21 mouse cellular contexts compared by ENCODE assay signal in the genomic region with DNA sequence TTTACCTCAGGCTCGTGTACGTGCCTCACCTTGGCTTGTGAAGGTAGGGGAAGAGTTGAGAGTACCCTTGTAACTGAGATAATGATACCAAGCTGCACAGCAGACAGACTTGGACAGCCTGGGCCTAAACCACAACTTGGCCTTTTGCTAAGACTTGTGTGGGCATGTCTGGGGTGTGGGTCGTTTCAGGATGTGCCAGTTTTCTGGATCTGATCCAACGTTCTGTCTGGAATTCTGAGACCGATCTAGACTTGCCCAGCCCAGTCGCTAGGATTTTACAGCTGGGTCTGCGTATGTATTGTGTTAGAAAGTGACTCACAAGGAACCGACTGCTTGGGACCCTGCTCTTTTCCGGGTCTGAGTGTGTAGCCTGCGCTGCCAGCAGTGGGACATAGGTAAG. TPM values are rescaled to one million over a fixed set of nuclear protein-coding genes. Genes with fewer than 3 reads are reported as not detected.
DNase-seq lines count a peak whose midpoint lies in the region; ATAC-seq lines count a peak whose summit lies in the region.
"Had no signal": no experiment of that assay in that cellular context is flagged by ENCODE, and none has a peak within 500 bp of the region (broad histone marks: within the 10 kb centered on the region; RNA-seq: fewer than 3 reads in every experiment).

No protein-coding gene starts in this region.

- 0 out of 2 replicates have a peak overlapping the region, but pooled peaks have one; percentile 6 for H3K27ac ChIP-seq in limb, embryonic 13.5 days
- no peak overlapping the region for H3K27ac ChIP-seq in limb, embryonic 10.5 days
- peak overlapping the region; percentile 51 for H3K27ac ChIP-seq in embryonic facial prominence, embryonic 15.5 days (replicated peaks)
- peak overlapping the region; percentile 16; the same call in 1 of the 2 replicates for H3K27ac ChIP-seq in stomach, embryonic 15.5 days
- H3K27ac ChIP-seq in hindbrain, embryonic 16.5 days (ENCODE audit: low read depth, low read length), result no peak overlapping the region
- H3K27ac ChIP-seq: forebrain, embryonic 12.5 days; heart, embryonic 10.5 days; limb, embryonic 12.5 days; midbrain, embryonic 10.5 days; neural tube, embryonic 12.5 days had no signal

- H3K9me3 ChIP-seq in limb, embryonic 13.5 days, result no peaks in the 10 kb centered on the region
- H3K9me3 ChIP-seq in limb, embryonic 10.5 days (replicated peaks), result no peaks in the 10 kb centered on the region
- H3K9me3 ChIP-seq in embryonic facial prominence, embryonic 15.5 days (replicated peaks), result no peaks in the 10 kb centered on the region
- H3K9me3 ChIP-seq in stomach, embryonic 15.5 days, result no peaks in the 10 kb centered on the region
- H3K9me3 ChIP-seq in hindbrain, embryonic 16.5 days (ENCODE audit: control insufficient read depth, low read length), result no peaks in the 10 kb centered on the region
- H3K9me3 ChIP-seq: forebrain, embryonic 12.5 days; heart, embryonic 10.5 days; limb, embryonic 12.5 days; midbrain, embryonic 10.5 days; neural tube, embryonic 12.5 days had no signal

- H3K36me3 ChIP-seq in limb, embryonic 13.5 days, result peaks cover 78% of the 10 kb centered on the region
- H3K36me3 ChIP-seq in limb, embryonic 10.5 days, result peaks cover 95% of the 10 kb centered on the region
- H3K36me3 ChIP-seq in embryonic facial prominence, embryonic 15.5 days, result peaks cover 49% of the 10 kb centered on the region
- peaks cover 40% of the 10 kb centered on the region for H3K36me3 ChIP-seq in stomach, embryonic 15.5 days
- H3K36me3 ChIP-seq in hindbrain, embryonic 16.5 days (ENCODE audit: control insufficient read depth, insufficient read depth, low read length), result peaks cover 26% of the 10 kb centered on the region

- no peaks in the 10 kb centered on the region for H3K27me3 ChIP-seq in limb, embryonic 13.5 days
- H3K27me3 ChIP-seq in limb, embryonic 10.5 days (ENCODE audit: low read depth, poor library complexity, severe bottlenecking), result no peaks in the 10 kb centered on the region
- H3K27me3 ChIP-seq in embryonic facial prominence, embryonic 15.5 days, result no peaks in the 10 kb centered on the region
- no peaks in the 10 kb centered on the region for H3K27me3 ChIP-seq in stomach, embryonic 15.5 days (replicated peaks)
- H3K27me3 ChIP-seq in hindbrain, embryonic 16.5 days (replicated peaks; ENCODE audit: control insufficient read depth, insufficient read depth, low read length), result no peaks in the 10 kb centered on the region
- H3K27me3 ChIP-seq: forebrain, embryonic 12.5 days; limb, embryonic 12.5 days; neural tube, embryonic 12.5 days had no signal

- no peak for ATAC-seq in limb, embryonic 13.5 days (ENCODE audit: low FRiP score, low read depth)
- ATAC-seq in embryonic facial prominence, embryonic 15.5 days (ENCODE audit: insufficient number of reproducible peaks, low FRiP score, low TSS enrichment, low read depth), result no peak
- ATAC-seq in stomach, embryonic 15.5 days (ENCODE audit: insufficient read depth, low FRiP score, low read depth), result no peak; the same call in 1 of the 2 replicates
- no peak for ATAC-seq in hindbrain, embryonic 16.5 days

- H3K4me3 ChIP-seq in limb, embryonic 13.5 days, result no peak overlapping the region
- H3K4me3 ChIP-seq in limb, embryonic 10.5 days, result no peak overlapping the region
- H3K4me3 ChIP-seq in embryonic facial prominence, embryonic 15.5 days (replicated peaks), result no peak overlapping the region
- no peak overlapping the region for H3K4me3 ChIP-seq in stomach, embryonic 15.5 days (replicated peaks)
- H3K4me3 ChIP-seq in hindbrain, embryonic 16.5 days (ENCODE audit: low read length), result no peak overlapping the region
- H3K4me3 ChIP-seq: forebrain, embryonic 12.5 days; heart, embryonic 10.5 days; limb, embryonic 12.5 days; midbrain, embryonic 10.5 days; neural tube, embryonic 12.5 days had no signal

- no peak overlapping the region for H3K9ac ChIP-seq in limb, embryonic 13.5 days
- H3K9ac ChIP-seq in embryonic facial prominence, embryonic 15.5 days, result no peak overlapping the region
- no peak overlapping the region for H3K9ac ChIP-seq in stomach, embryonic 15.5 days
- no peak overlapping the region for H3K9ac ChIP-seq in hindbrain, embryonic 16.5 days (ENCODE audit: low read depth, low read length)
- H3K9ac ChIP-seq: forebrain, embryonic 12.5 days; limb, embryonic 12.5 days; neural tube, embryonic 12.5 days had no signal

- peaks cover 9% of the 10 kb centered on the region; the same call in 1 of the 2 replicates for H3K4me1 ChIP-seq in limb, embryonic 13.5 days
- H3K4me1 ChIP-seq in limb, embryonic 10.5 days, result 0 out of 2 replicates have a peak, but pooled peaks cover under 1% of the 10 kb centered on the region
- peaks cover 30% of the 10 kb centered on the region for H3K4me1 ChIP-seq in embryonic facial prominence, embryonic 15.5 days
- H3K4me1 ChIP-seq in stomach, embryonic 15.5 days, result peaks cover 11% of the 10 kb centered on the region; the same call in 1 of the 2 replicates
- peaks cover 3% of the 10 kb centered on the region for H3K4me1 ChIP-seq in hindbrain, embryonic 16.5 days (ENCODE audit: control insufficient read depth, insufficient read depth, low read depth, low read length)
- H3K4me1 ChIP-seq: forebrain, embryonic 12.5 days; neural tube, embryonic 12.5 days had no signal

- DNase-seq in limb, embryonic 10.5 days (ENCODE audit: low spot score), result no peak
- DNase-seq in ZHBTc4 (ENCODE audit: low read depth, low spot score), result peak; percentile 38
- no peak for DNase-seq in thymus, postnatal 25 days
- DNase-seq: adrenal gland, postnatal 14 days; cerebellum, adult 11 months; cerebellum, postnatal 14 days; gastrocnemius, postnatal 14 days; heart, postnatal 10 days; kidney, adult 9 months; kidney, postnatal 4 days; lung, postnatal 14 days; thymus, adult 18-20 months had no signal

- H3K4me2 ChIP-seq in limb, embryonic 13.5 days (replicated peaks), result no peak overlapping the region
- no peak overlapping the region for H3K4me2 ChIP-seq in embryonic facial prominence, embryonic 15.5 days (replicated peaks)
- no peak overlapping the region for H3K4me2 ChIP-seq in stomach, embryonic 15.5 days
- H3K4me2 ChIP-seq in hindbrain, embryonic 16.5 days (ENCODE audit: low read length), result no peak overlapping the region
- H3K4me2 ChIP-seq: forebrain, embryonic 12.5 days; limb, embryonic 12.5 days; neural tube, embryonic 12.5 days had no signal

- WGBS in limb, embryonic 13.5 days, result 86% methylated on average over 10 of the region's 10 CpGs
- 92% methylated on average over 10 of the region's 10 CpGs for whole genome bisulfite sequencing in limb, embryonic 10.5 days
- WGBS in embryonic facial prominence, embryonic 15.5 days, result 60% methylated on average over 10 of the region's 10 CpGs
- 83% methylated on average over 10 of the region's 10 CpGs for WGBS in stomach, embryonic 15.5 days
- 88% methylated on average over 10 of the region's 10 CpGs for WGBS in hindbrain, embryonic 16.5 days

RNA-seq across cellular contexts. Expression of a gene that starts 16.0 kb away (rescaled TPM):
- polyA plus RNA-seq in limb, embryonic 13.5 days (2015; fragmentation: Nextera tagmentation; extraction: Ambion mirVana), result 72.3 and 75.7 TPM in 2 replicates
- polyA plus RNA-seq in limb, embryonic 10.5 days (2016; fragmentation: Nextera tagmentation; extraction: Ambion mirVana), result 76.7 and 93.9 TPM in 2 replicates
- 49.2 and 54.4 TPM in 2 replicates for polyA plus RNA-seq in embryonic facial prominence, embryonic 15.5 days (2015; fragmentation: Nextera tagmentation; extraction: Ambion mirVana)
- 30.3 and 37.3 TPM in 2 replicates for polyA plus RNA-seq in stomach, embryonic 15.5 days (2015; fragmentation: Nextera tagmentation; extraction: Ambion mirVana)
- polyA plus RNA-seq in hindbrain, embryonic 16.5 days (2015; fragmentation: Nextera tagmentation; extraction: Ambion mirVana), result 41.5 and 54.8 TPM in 2 replicates

Comparison
In these comparisons a context has a peak if more than half of its experiments do, and no peak if none do; other contexts are left out.
1. H3K27ac ChIP-seq: peak in limb, embryonic 13.5 days (single experiment), embryonic facial prominence, embryonic 15.5 days (single experiment) and stomach, embryonic 15.5 days (single experiment); none in limb, embryonic 10.5 days (single experiment) and hindbrain, embryonic 16.5 days (single experiment).